Mouse (Mus musculus): ENCODE data around the gene Il17rd. TPM values are rescaled to one million over a fixed set of nuclear protein-coding genes. Genes with fewer than 3 reads are reported as not detected.
A peak's percentile ranks its signal among the peaks of the same experiment; 100 is the strongest.

The Il17rd gene
- polyA plus RNA-seq (2016; fragmentation: Nextera tagmentation; extraction: Ambion mirVana), result 5.1 and 5.4 TPM in 2 replicates

- peak within 1 kb of the TSS; percentile 89 for H3K4me3 ChIP-seq (replicated peaks)
- H3K4me2 ChIP-seq, result peak within 1 kb of the TSS; percentile 96
- H3K9ac ChIP-seq, result peak within 1 kb of the TSS; percentile 77
- ATAC-seq (ENCODE audit: low FRiP score), result peak; percentile 95
- WGBS, result under 1% methylated on average over 29 of the region's 29 CpGs
- H3K9me3 ChIP-seq, result no peaks in the 10 kb centered on the region
- H3K27me3 ChIP-seq, result peaks cover 26% of the 10 kb centered on the region
- peaks cover 17% of the 10 kb centered on the region for H3K4me1 ChIP-seq
- H3K36me3 ChIP-seq (replicated peaks), result no peaks in the 10 kb centered on the region
- H3K27ac ChIP-seq, result peak within 1 kb of the TSS; percentile 87
Measured at GRCm38 (mm10) chr14:27038783-27039182, at the start of gene Il17rd. TSS of gene Il17rd (plus strand) at chr14:27038941.

GRCm38 (mm10) chr14:26991622-26992021, 47.1 kb upstream of the Il17rd start:
- no peaks in the 10 kb centered on the region for H3K36me3 ChIP-seq (replicated peaks)
- no peak overlapping the region for H3K4me3 ChIP-seq (replicated peaks)
- ATAC-seq (ENCODE audit: low FRiP score), result no peak
- peaks cover 10% of the 10 kb centered on the region; the same call in 1 of the 2 replicates for H3K27me3 ChIP-seq
- no peak overlapping the region for H3K4me2 ChIP-seq
- no peaks in the 10 kb centered on the region for H3K9me3 ChIP-seq
- H3K9ac ChIP-seq, result no peak overlapping the region
- H3K27ac ChIP-seq, result no peak overlapping the region
- peaks cover 7% of the 10 kb centered on the region for H3K4me1 ChIP-seq
- WGBS, result 68% methylated on average over 18 of the region's 18 CpGs

GRCm38 (mm10) chr14:26993427-26993826, 45.3 kb upstream of the Il17rd start:
- 70% methylated on average over 3 of the region's 3 CpGs for WGBS

GRCm38 (mm10) chr14:26994211-26994741, 44.5 kb upstream of the Il17rd start, which contains the start of gene Hesx1:
TSS of gene Hesx1 (plus strand) at chr14:26994416.
- Histone ChIP-seq H3K4me1 (peaks cover 7% of the 10 kb centered on the region), H3K9ac (no peak within 1 kb of the TSS), H3K4me3 (replicated peaks) (peak within 1 kb of the TSS; percentile 27), H3K9me3 (no peaks in the 10 kb centered on the region), H3K27me3 (peaks cover 23% of the 10 kb centered on the region), H3K27ac (no peak within 1 kb of the TSS), H3K36me3 (replicated peaks) (no peaks in the 10 kb centered on the region), H3K4me2 (peak within 1 kb of the TSS; percentile 49)
- 14% methylated on average over 16 of the region's 16 CpGs for WGBS
- ATAC-seq (ENCODE audit: low FRiP score), result no peak

More at GRCm38 (mm10) chr14:26993427-26993826, 45.3 kb upstream of the Il17rd start:
- Histone ChIP-seq H3K9me3 (no peaks in the 10 kb centered on the region), H3K4me2 (no peak overlapping the region), H3K36me3 (replicated peaks) (no peaks in the 10 kb centered on the region), H3K27ac (no peak overlapping the region), H3K27me3 (peaks cover 15% of the 10 kb centered on the region), H3K4me3 (replicated peaks) (no peak overlapping the region), H3K4me1 (peaks cover 7% of the 10 kb centered on the region), H3K9ac (no peak overlapping the region)
- no peak for ATAC-seq (ENCODE audit: low FRiP score)

GRCm38 (mm10) chr14:26996257-26996656, 42.5 kb upstream of the Il17rd start:
- Histone ChIP-seq H3K36me3 (replicated peaks) (no peaks in the 10 kb centered on the region), H3K9me3 (no peaks in the 10 kb centered on the region), H3K4me2 (no peak overlapping the region), H3K9ac (no peak overlapping the region), H3K4me1 (peaks cover 7% of the 10 kb centered on the region), H3K27ac (no peak overlapping the region), H3K27me3 (peaks cover 38% of the 10 kb centered on the region), H3K4me3 (replicated peaks) (no peak overlapping the region)
- no peak for ATAC-seq (ENCODE audit: low FRiP score)

- Histone ChIP-seq H3K9ac (no peak overlapping the region), H3K27me3 (peaks cover 52% of the 10 kb centered on the region), H3K27ac (no peak overlapping the region), H3K4me1 (no peaks in the 10 kb centered on the region), H3K4me2 (no peak overlapping the region; the same call in 1 of the 2 replicates), H3K36me3 (replicated peaks) (no peaks in the 10 kb centered on the region), H3K4me3 (replicated peaks) (no peak overlapping the region), H3K9me3 (no peaks in the 10 kb centered on the region)
- ATAC-seq (ENCODE audit: low FRiP score), result no peak
- under 1% methylated on average over 11 of the region's 11 CpGs for WGBS
Measured at GRCm38 (mm10) chr14:27000386-27000785, 38.4 kb upstream of the Il17rd start.

GRCm38 (mm10) chr14:27004906-27005305, 33.8 kb upstream of the Il17rd start:
- Histone ChIP-seq H3K27ac (no peak overlapping the region), H3K9me3 (no peaks in the 10 kb centered on the region), H3K36me3 (replicated peaks) (no peaks in the 10 kb centered on the region), H3K9ac (no peak overlapping the region), H3K4me2 (no peak overlapping the region), H3K27me3 (peaks cover 47% of the 10 kb centered on the region), H3K4me3 (replicated peaks) (no peak overlapping the region), H3K4me1 (peaks cover 4% of the 10 kb centered on the region; the same call in 1 of the 2 replicates)
- 79% methylated on average over 7 of the region's 7 CpGs for WGBS
- ATAC-seq (ENCODE audit: low FRiP score), result no peak

- WGBS, result 5% methylated on average over 6 of the region's 6 CpGs
- no peak for ATAC-seq (ENCODE audit: low FRiP score)
- Histone ChIP-seq H3K9ac (no peak overlapping the region), H3K4me3 (replicated peaks) (no peak overlapping the region), H3K9me3 (no peaks in the 10 kb centered on the region), H3K36me3 (replicated peaks) (no peaks in the 10 kb centered on the region), H3K27ac (no peak overlapping the region), H3K4me2 (no peak overlapping the region), H3K4me1 (peaks cover 4% of the 10 kb centered on the region; the same call in 1 of the 2 replicates), H3K27me3 (peaks cover 40% of the 10 kb centered on the region)
Measured at GRCm38 (mm10) chr14:27005937-27006336, 32.8 kb upstream of the Il17rd start.

GRCm38 (mm10) chr14:27011561-27011960, 27.2 kb upstream of the Il17rd start:
- Histone ChIP-seq H3K4me2 (no peak overlapping the region), H3K4me3 (replicated peaks) (no peak overlapping the region), H3K4me1 (no peaks in the 10 kb centered on the region), H3K36me3 (replicated peaks) (no peaks in the 10 kb centered on the region), H3K27me3 (peaks cover 7% of the 10 kb centered on the region; the same call in 1 of the 2 replicates), H3K9ac (no peak overlapping the region), H3K27ac (no peak overlapping the region), H3K9me3 (no peaks in the 10 kb centered on the region)
- no peak for ATAC-seq (ENCODE audit: low FRiP score)
- 88% methylated on average over 5 of the region's 5 CpGs for WGBS

GRCm38 (mm10) chr14:27013658-27014057, 25.1 kb upstream of the Il17rd start:
- no peaks in the 10 kb centered on the region for H3K9me3 ChIP-seq
- H3K9ac ChIP-seq, result no peak overlapping the region
- no peak overlapping the region for H3K4me2 ChIP-seq
- no peaks in the 10 kb centered on the region for H3K4me1 ChIP-seq
- no peak for ATAC-seq (ENCODE audit: low FRiP score)
- WGBS, result 82% methylated on average over 4 of the region's 4 CpGs
- H3K4me3 ChIP-seq (replicated peaks), result no peak overlapping the region
- H3K27me3 ChIP-seq, result no peaks in the 10 kb centered on the region
- no peak overlapping the region for H3K27ac ChIP-seq
- H3K36me3 ChIP-seq (replicated peaks), result no peaks in the 10 kb centered on the region

GRCm38 (mm10) chr14:27017936-27018335, 20.8 kb upstream of the Il17rd start:
- Histone ChIP-seq H3K27ac (no peak overlapping the region), H3K4me2 (no peak overlapping the region), H3K4me1 (no peaks in the 10 kb centered on the region), H3K36me3 (replicated peaks) (no peaks in the 10 kb centered on the region), H3K27me3 (no peaks in the 10 kb centered on the region), H3K9me3 (no peaks in the 10 kb centered on the region), H3K9ac (no peak overlapping the region), H3K4me3 (replicated peaks) (no peak overlapping the region)
- 95% methylated on average over 2 of the region's 2 CpGs for WGBS
- no peak for ATAC-seq (ENCODE audit: low FRiP score)

- no peaks in the 10 kb centered on the region for H3K36me3 ChIP-seq (replicated peaks)
- H3K27ac ChIP-seq, result no peak overlapping the region
- no peaks in the 10 kb centered on the region for H3K27me3 ChIP-seq
- ATAC-seq (ENCODE audit: low FRiP score), result no peak
- no peaks in the 10 kb centered on the region for H3K4me1 ChIP-seq
- no peaks in the 10 kb centered on the region for H3K9me3 ChIP-seq
- H3K4me3 ChIP-seq (replicated peaks), result no peak overlapping the region
- no peak overlapping the region for H3K4me2 ChIP-seq
- 92% methylated on average over 14 of the region's 14 CpGs for WGBS
- H3K9ac ChIP-seq, result no peak overlapping the region
Measured at GRCm38 (mm10) chr14:27019850-27020249, 18.9 kb upstream of the Il17rd start.

- no peaks in the 10 kb centered on the region for H3K9me3 ChIP-seq
- no peaks in the 10 kb centered on the region for H3K36me3 ChIP-seq (replicated peaks)
- no peak overlapping the region for H3K4me3 ChIP-seq (replicated peaks)
- H3K27ac ChIP-seq, result no peak overlapping the region
- ATAC-seq (ENCODE audit: low FRiP score), result no peak
- H3K4me2 ChIP-seq, result no peak overlapping the region
- no peaks in the 10 kb centered on the region for H3K4me1 ChIP-seq
- no peaks in the 10 kb centered on the region for H3K27me3 ChIP-seq
- 47% methylated on average over 11 of the region's 11 CpGs for WGBS
- no peak overlapping the region for H3K9ac ChIP-seq
Measured at GRCm38 (mm10) chr14:27022876-27023275, 15.9 kb upstream of the Il17rd start.

Measured in forebrain, embryonic 12.5 days (tissue).